Mouse (Mus musculus) lung, embryonic 14.5 days (tissue): ENCODE measurements at regions not wholly inside any gene's neighbourhood (a gene's known extent, or its start where the extent isn't known, plus 50 kb on each side); places are given as distances from the start of the nearest gene placed in this dataset.

Experiments used
- ATAC-seq: fragments of 200-750 bp; cut with Nextera tagmentation; 2 replicates; pipeline ENCODE4 v1.8.0; 2017; ENCODE audit warnings: mild to moderate bottlenecking, moderate TSS enrichment, moderate library complexity; ENCODE audit not compliant: insufficient read depth
- DNase-seq: peaks from one replicate; pipeline ENCODE4 v3.0.0-alpha.2; 2015
- H3K27ac ChIP-seq: fragments of 300-500 bp; sonication (generic); 2 replicates; pipeline ENCODE4 v1.5.1; 2014; ENCODE audit warnings: low read depth, mild to moderate bottlenecking, moderate library complexity
- H3K27me3 ChIP-seq: fragments of 300-500 bp; sonication (generic); 2 replicates; pipeline ENCODE4 v1.6.1; 2014; ENCODE audit warnings: low read length, control low read depth; ENCODE audit not compliant: insufficient read depth
- H3K36me3 ChIP-seq: fragments of 300-500 bp; sonication (generic); 2 replicates; pipeline ENCODE4 v1.6.1; 2014; ENCODE audit warnings: control low read depth; ENCODE audit not compliant: insufficient read depth
- H3K4me1 ChIP-seq: fragments of 300-500 bp; sonication (generic); 2 replicates; pipeline ENCODE4 v1.6.1; 2014; ENCODE audit warnings: antibody characterized with exemption, control low read depth; ENCODE audit not compliant: insufficient read depth
- H3K4me2 ChIP-seq: fragments of 300-500 bp; sonication (generic); 2 replicates; pipeline ENCODE4 v1.6.1; 2014; ENCODE audit warnings: mild to moderate bottlenecking
- H3K4me3 ChIP-seq: fragments of 300-500 bp; sonication (generic); 2 replicates; pipeline ENCODE4 v1.5.1; 2014; ENCODE audit warnings: low read depth, low read length
- H3K9ac ChIP-seq: fragments of 300-500 bp; sonication (generic); 2 replicates; pipeline ENCODE4 v1.6.1; 2014
- H3K9me3 ChIP-seq: fragments of 300-500 bp; sonication (generic); 2 replicates; pipeline ENCODE4 v1.6.1; 2016; ENCODE audit warnings: low read depth, low read length, control low read depth
- CTCF ChIP-seq: IDR thresholded peaks from 2 replicates; pipeline ENCODE4 v1.5.1; 2016; ENCODE audit warnings: antibody characterized with exemption, low read depth
- WGBS: fragments of 180-500 bp; shearing (Covaris S2); extraction: QIAGEN DNeasy Blood & Tissue Kit; methylation state at CpG from one replicate; pipeline ENCODE4 v1.1.7; 2014; 5-methylcytosine and 5-hydroxymethylcytosine counted together

- no peak overlapping the region for H3K9ac ChIP-seq
- H3K36me3 ChIP-seq, result no peaks in the 10 kb centered on the region
- WGBS, result 76% methylated on average over 3 of the region's 3 CpGs
- ATAC-seq (no peak), DNase-seq (no peak)
- H3K27me3 ChIP-seq, result no peaks in the 10 kb centered on the region
- TF ChIP-seq CTCF, result no peak
- H3K9me3 ChIP-seq, result no peaks in the 10 kb centered on the region
- no peaks in the 10 kb centered on the region for H3K4me1 ChIP-seq
- no peak overlapping the region for H3K27ac ChIP-seq
- no peak overlapping the region for H3K4me2 ChIP-seq
- no peak overlapping the region for H3K4me3 ChIP-seq
These were observed 109.6 kb downstream of the Cryba4 start for GRCm38 (mm10) chr5:112142731-112143130.

DNA sequence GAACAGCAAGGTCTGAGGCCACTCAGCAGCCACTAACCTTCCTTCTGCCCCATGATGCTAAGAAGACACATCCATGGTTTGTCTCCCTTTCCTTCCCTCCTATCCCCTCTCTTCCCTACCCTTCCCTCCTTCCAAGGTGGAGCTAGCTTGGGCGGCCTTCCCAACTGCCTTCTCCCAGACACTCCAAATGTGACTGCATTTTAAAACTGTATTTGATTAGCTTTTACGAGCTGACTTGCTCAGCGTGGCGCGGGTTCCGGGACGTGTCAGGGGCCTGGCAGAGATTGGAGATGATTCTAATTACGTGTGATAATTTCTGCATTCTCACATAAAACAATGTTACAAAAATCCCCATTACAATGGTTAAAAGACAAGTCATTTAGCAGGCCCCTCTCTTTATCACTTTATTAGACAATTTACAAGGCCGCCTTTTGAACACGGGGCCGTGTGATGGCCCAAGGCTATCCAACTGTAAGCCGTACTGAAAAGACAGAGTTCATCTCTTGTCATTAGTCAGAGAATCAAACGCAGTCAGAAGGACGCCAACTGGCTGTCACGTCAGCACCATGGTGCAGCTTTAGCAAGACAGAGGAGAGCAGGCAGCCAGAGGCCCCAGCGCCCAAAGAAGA, 108.2 kb downstream of the Cryba4 start:
- no peaks in the 10 kb centered on the region for H3K27me3 ChIP-seq
- no peaks in the 10 kb centered on the region for H3K36me3 ChIP-seq
- ATAC-seq (no peak), DNase-seq (no peak)
- no peaks in the 10 kb centered on the region for H3K9me3 ChIP-seq
- no peak for TF ChIP-seq CTCF
- 79% methylated on average over 16 of the region's 16 CpGs for WGBS
- no peak overlapping the region for H3K27ac ChIP-seq
- no peak overlapping the region for H3K9ac ChIP-seq
- H3K4me3 ChIP-seq, result no peak overlapping the region
- no peak overlapping the region for H3K4me2 ChIP-seq
- no peaks in the 10 kb centered on the region for H3K4me1 ChIP-seq

DNA sequence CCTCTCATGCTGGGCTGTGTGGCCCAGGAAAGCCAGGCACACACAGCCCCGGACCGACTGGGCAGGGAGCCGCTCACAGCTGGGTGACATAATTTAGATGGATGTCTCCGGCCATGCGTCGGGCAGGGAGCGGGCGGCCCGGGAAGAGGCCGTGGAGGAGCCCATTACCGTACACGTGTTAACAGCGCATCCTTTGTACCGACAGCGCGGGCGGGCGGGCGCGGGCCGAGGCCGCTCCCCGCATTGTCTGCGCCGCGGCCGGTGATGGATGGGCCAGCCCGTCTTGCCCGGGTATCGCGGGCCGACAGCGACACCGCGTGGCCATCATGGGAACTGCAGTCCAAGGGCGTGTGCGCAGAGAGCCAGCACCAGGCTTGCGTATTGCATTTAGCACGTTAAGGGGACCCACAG, 98.6 kb downstream of the Cryba4 start:
- Histone ChIP-seq H3K9ac (peak overlapping the region; percentile 21; the same call in 1 of the 2 replicates), H3K27ac (no peak overlapping the region), H3K4me1 (no peaks in the 10 kb centered on the region), H3K27me3 (peaks cover 10% of the 10 kb centered on the region), H3K9me3 (no peaks in the 10 kb centered on the region), H3K36me3 (no peaks in the 10 kb centered on the region), H3K4me3 (peak overlapping the region; percentile 38), H3K4me2 (peak overlapping the region; percentile 62)
- ATAC-seq (peak; percentile 86), DNase-seq (peak; percentile 91)
- TF ChIP-seq CTCF, result peak; percentile 98
- under 1% methylated on average over 39 of the region's 39 CpGs for WGBS

- Histone ChIP-seq H3K4me1 (no peaks in the 10 kb centered on the region), H3K4me2 (no peak overlapping the region), H3K9ac (no peak overlapping the region), H3K27ac (no peak overlapping the region), H3K9me3 (no peaks in the 10 kb centered on the region), H3K27me3 (peaks cover 10% of the 10 kb centered on the region), H3K4me3 (no peak overlapping the region), H3K36me3 (no peaks in the 10 kb centered on the region)
- DNase-seq (no peak), ATAC-seq (no peak)
- no peak for TF ChIP-seq CTCF
- WGBS, result 55% methylated on average over 4 of the region's 4 CpGs
These were observed 97.7 kb downstream of the Cryba4 start for GRCm38 (mm10) chr5:112154650-112155049.

DNA sequence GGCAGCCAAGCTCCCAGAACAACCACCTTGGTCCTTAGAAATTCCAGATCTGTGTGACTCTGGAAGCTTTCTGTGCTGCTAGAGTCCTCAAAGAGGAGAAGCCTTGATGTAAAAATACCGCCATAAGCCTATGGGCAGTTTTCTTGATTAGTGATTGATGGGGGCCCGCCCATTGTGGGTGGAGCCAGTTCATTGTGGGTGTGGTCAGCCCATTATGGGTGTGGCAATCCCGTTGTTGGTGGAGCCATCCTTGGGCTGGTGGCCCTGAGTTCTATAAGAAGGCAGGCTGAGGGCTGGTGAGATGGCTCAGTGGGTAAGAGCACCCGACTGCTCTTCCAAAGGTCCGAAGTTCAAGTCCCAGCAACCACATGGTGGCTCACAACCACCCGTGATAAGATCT, 97.3 kb downstream of the Cryba4 start:
- TF ChIP-seq CTCF, result no peak
- WGBS, result 63% methylated on average over 6 of the region's 6 CpGs
- DNase-seq (no peak), ATAC-seq (no peak)
- Histone ChIP-seq H3K27me3 (peaks cover 10% of the 10 kb centered on the region), H3K4me1 (no peaks in the 10 kb centered on the region), H3K27ac (no peak overlapping the region), H3K4me3 (no peak overlapping the region), H3K4me2 (no peak overlapping the region), H3K9ac (no peak overlapping the region), H3K9me3 (no peaks in the 10 kb centered on the region), H3K36me3 (no peaks in the 10 kb centered on the region)

- no peaks in the 10 kb centered on the region for H3K9me3 ChIP-seq
- ATAC-seq, result no peak
- TF ChIP-seq CTCF, result no peak
- H3K4me1 ChIP-seq, result no peaks in the 10 kb centered on the region
- no peaks in the 10 kb centered on the region for H3K36me3 ChIP-seq
- WGBS, result 41% methylated on average over 1 of the region's 1 CpGs
- H3K4me3 ChIP-seq, result no peak overlapping the region
- no peak overlapping the region for H3K9ac ChIP-seq
- H3K27ac ChIP-seq, result no peak overlapping the region
- H3K27me3 ChIP-seq, result peaks cover 10% of the 10 kb centered on the region
- no peak overlapping the region for H3K4me2 ChIP-seq
- no peak for DNase-seq
These were observed 96.3 kb downstream of the Cryba4 start for GRCm38 (mm10) chr5:112156005-112156404.

GRCm38 (mm10) chr5:112166410-112167175, 85.7 kb downstream of the Cryba4 start:
- H3K27me3 ChIP-seq, result no peaks in the 10 kb centered on the region
- H3K4me1 ChIP-seq, result no peaks in the 10 kb centered on the region
- DNase-seq (no peak), ATAC-seq (no peak)
- WGBS, result 47% methylated on average over 11 of the region's 11 CpGs
- no peak for TF ChIP-seq CTCF
- H3K27ac ChIP-seq, result no peak overlapping the region
- H3K9me3 ChIP-seq, result no peaks in the 10 kb centered on the region
- no peaks in the 10 kb centered on the region for H3K36me3 ChIP-seq
- no peak overlapping the region for H3K4me2 ChIP-seq
- H3K4me3 ChIP-seq, result no peak overlapping the region
- H3K9ac ChIP-seq, result no peak overlapping the region
